Mouse (Mus musculus) brain, embryonic 14.5 days (tissue): ENCODE results near the gene Zfp663.

ENCODE experiments used
- CTCF ChIP-seq: fragments of 200-500 bp; IDR thresholded peaks from 2 replicates; pipeline ENCODE4 v1.5.1; 2012; ENCODE audit warnings: inconsistent platforms, mild to moderate bottlenecking, moderate library complexity, borderline replicate concordance; ENCODE audit not compliant: insufficient read depth, insufficient read length; ENCODE audit errors: extremely low read depth
- POLR2A ChIP-seq: fragments of 200-500 bp; IDR thresholded peaks from 2 replicates; pipeline ENCODE4 v1.6.1; 2012; ENCODE audit warnings: mild to moderate bottlenecking, inconsistent platforms, borderline replicate concordance; ENCODE audit not compliant: poor library complexity, insufficient read depth, insufficient read length, severe bottlenecking; ENCODE audit errors: extremely low read depth

GRCm38 (mm10) chr2:165332610-165333210 lies 35.8 kb downstream of the Zfp663 start:
- no peak for TF ChIP-seq CTCF
- TF ChIP-seq POLR2A = no peak
